Mouse (Mus musculus): Measurements from ENCODE around the gene Ankrd1. TPM values are rescaled to one million over a fixed set of nuclear protein-coding genes. Genes with fewer than 3 reads are reported as not detected.

Gene Ankrd1
- total RNA-seq, 4 experiments from 2014 or later = 0.18 to 0.30 TPM; not detected in 2

- no peak for DNase-seq (ENCODE audit: low spot score in 2 of 2)
Observed at GRCm38 (mm10) chr19:36110465-36110864, 9.4 kb downstream of the Ankrd1 start.

GRCm38 (mm10) chr19:36109318-36109944 lies 10.5 kb downstream of the Ankrd1 start:
- DNase-seq (ENCODE audit: low spot score in 2 of 2) = no peak

- no peak for DNase-seq (ENCODE audit: low spot score in 2 of 2)
Observed at GRCm38 (mm10) chr19:36103909-36104308, 16.0 kb downstream of the Ankrd1 start.

- DNase-seq (ENCODE audit: low spot score in 2 of 2) = no peak
Observed at GRCm38 (mm10) chr19:36098916-36099315, 21.0 kb downstream of the Ankrd1 start.

GRCm38 (mm10) chr19:36098265-36098664 lies 21.6 kb downstream of the Ankrd1 start:
- DNase-seq (ENCODE audit: low spot score in 2 of 2) = no peak

GRCm38 (mm10) chr19:36097194-36097593 lies 22.7 kb downstream of the Ankrd1 start:
- DNase-seq (ENCODE audit: low spot score in 2 of 2) = no peak

GRCm38 (mm10) chr19:36090781-36091180 lies 29.1 kb downstream of the Ankrd1 start:
- no peak for DNase-seq (ENCODE audit: low spot score in 2 of 2)

- DNase-seq (ENCODE audit: low spot score in 2 of 2) = peak; percentile 56 to 82
Observed at GRCm38 (mm10) chr19:36083262-36084225, 36.4 kb downstream of the Ankrd1 start, which contains the start of gene Rpp30. Gene Rpp30, plus strand, starts transcription at chr19:36083716.

GRCm38 (mm10) chr19:36082606-36083261 lies 37.2 kb downstream of the Ankrd1 start:
- no peak for DNase-seq (ENCODE audit: low spot score in 2 of 2)

GRCm38 (mm10) chr19:36062801-36063529 lies 56.9 kb downstream of the Ankrd1 start:
- DNase-seq (ENCODE audit: low spot score in 2 of 2) = no peak

Other genes starting within 250 kb of the Ankrd1 start
- gene Htr7, start 62.6 kb downstream of the Ankrd1 start, total RNA-seq (2022) = 10 to 100 TPM in 3 of 4 experiments, 1 to 10 TPM in 1; 9.6 to 14.7 (median 12.2) TPM
- gene Rpp30, start 36.4 kb downstream of the Ankrd1 start, total RNA-seq (2022) = 10 to 100 TPM; 16.1 to 21.2 (median 18.3) TPM
- 10 to 100 TPM; 25.7 to 31.6 (median 28.4) TPM for gene Pcgf5, start 228.2 kb upstream of the Ankrd1 start, total RNA-seq (2022)

All from left cerebral cortex, adult 8-10 months (tissue).